Mouse (Mus musculus) c-Kit-negative CD71-positive TER-119-positive erythroid progenitor cells, embryonic 14.5 days (primary cell): ENCODE measurements around the gene Abca5.
A peak's percentile ranks its signal among the peaks of the same experiment; 100 is the strongest.

Experiments used
- DNase-seq: peaks from one replicate; pipeline ENCODE4 v3.0.0-alpha.2; 2013; ENCODE audit warnings: low read depth, low spot score

Abca5 gene

GRCm38 (mm10) chr11:110303411-110303810, 34.1 kb downstream of the Abca5 start:
- DNase-seq = no peak

- DNase-seq = no peak
Measured at GRCm38 (mm10) chr11:110297917-110298533, 39.5 kb downstream of the Abca5 start.

- no peak for DNase-seq
Measured at GRCm38 (mm10) chr11:110290586-110290985, 46.9 kb downstream of the Abca5 start.

- DNase-seq = no peak
Measured at GRCm38 (mm10) chr11:110288423-110288822, 49.1 kb downstream of the Abca5 start.

GRCm38 (mm10) chr11:110287694-110288093, 49.8 kb downstream of the Abca5 start:
- DNase-seq = no peak

- DNase-seq = no peak
Measured at GRCm38 (mm10) chr11:110286331-110286730, 51.2 kb downstream of the Abca5 start.

GRCm38 (mm10) chr11:110284849-110285248, 52.7 kb downstream of the Abca5 start:
- DNase-seq = no peak

- DNase-seq = no peak
Measured at GRCm38 (mm10) chr11:110284185-110284787, 53.2 kb downstream of the Abca5 start.

- no peak for DNase-seq
Measured at GRCm38 (mm10) chr11:110274794-110275193, 62.7 kb downstream of the Abca5 start.

- peak; percentile 15 for DNase-seq
Measured at GRCm38 (mm10) chr11:110271745-110272144, 65.8 kb downstream of the Abca5 start.

- peak; percentile 51 for DNase-seq
Measured at GRCm38 (mm10) chr11:110268244-110268844, 69.2 kb downstream of the Abca5 start.

- DNase-seq = no peak
Measured at GRCm38 (mm10) chr11:110267232-110267631, 70.3 kb downstream of the Abca5 start.

GRCm38 (mm10) chr11:110266757-110267156, 70.8 kb downstream of the Abca5 start:
- DNase-seq = no peak

GRCm38 (mm10) chr11:110261867-110262266, 75.6 kb downstream of the Abca5 start:
- no peak for DNase-seq

- DNase-seq = no peak
Measured at GRCm38 (mm10) chr11:110257911-110258310, 79.6 kb downstream of the Abca5 start.

- DNase-seq = no peak
Measured at GRCm38 (mm10) chr11:110257061-110257460, 80.5 kb downstream of the Abca5 start.

- no peak for DNase-seq
Measured at GRCm38 (mm10) chr11:110252256-110252655, 85.3 kb downstream of the Abca5 start.

GRCm38 (mm10) chr11:110251534-110251933, 86.0 kb downstream of the Abca5 start, which contains the start of gene Abca6:
Gene Abca6, minus strand, starts transcription at chr11:110251776.
- DNase-seq = no peak

- no peak for DNase-seq
Measured at GRCm38 (mm10) chr11:110244730-110245129, 92.8 kb downstream of the Abca5 start.

GRCm38 (mm10) chr11:110237466-110237865, 100.0 kb downstream of the Abca5 start:
- DNase-seq = no peak

- DNase-seq = no peak
Measured at GRCm38 (mm10) chr11:110232975-110233374, 104.5 kb downstream of the Abca5 start.
